Mouse (Mus musculus): ENCODE results near the gene Hpf1.

DNA sequence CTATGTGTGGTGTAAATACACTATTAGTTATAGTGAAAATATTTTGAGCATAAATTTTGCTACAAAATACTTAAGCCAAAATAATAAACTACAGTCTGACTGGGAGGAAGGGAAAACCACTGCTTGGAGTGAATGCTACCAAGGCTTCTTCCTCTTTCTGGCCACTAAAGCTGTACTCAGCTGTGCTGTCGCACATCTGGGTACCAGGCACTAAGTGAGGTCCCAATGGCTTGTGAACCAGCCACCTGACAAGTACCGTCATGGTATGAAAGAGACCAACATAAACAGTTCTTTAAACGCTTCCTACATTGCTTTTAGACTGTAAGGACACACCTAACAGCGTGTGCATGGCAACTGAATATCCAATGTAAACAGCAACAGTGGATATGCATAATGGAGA is 30.0 kb downstream of the Hpf1 start:
- TF ChIP-seq CTCF (IDR thresholded peaks at IDR 0.05; ENCODE audit: low read depth) (no peak), EP300 (IDR thresholded peaks at IDR 0.05; ENCODE audit: low read depth) (no peak)
